Mouse (Mus musculus) bone marrow macrophage, adult 2 months (primary cell): ENCODE data around the gene Mrps6. TPM values are rescaled to one million over a fixed set of nuclear protein-coding genes. Genes with fewer than 3 reads are reported as not detected.

Source experiments
- H3K27ac ChIP-seq: 2 replicates; pipeline ENCODE4 v1.5.1; 2012; ENCODE audit warnings: low read depth, low read length; ENCODE audit not compliant: insufficient read depth
- H3K4me1 ChIP-seq: 2 replicates; pipeline ENCODE4 v1.6.1; 2012; ENCODE audit warnings: low read length; ENCODE audit not compliant: control insufficient read depth, insufficient read depth
- H3K4me3 ChIP-seq: 2 replicates; pipeline ENCODE4 v1.5.1; 2012; ENCODE audit warnings: mild to moderate bottlenecking, low read length, moderate library complexity; ENCODE audit not compliant: insufficient read depth
- CTCF ChIP-seq: IDR thresholded peaks from 2 replicates; pipeline ENCODE4 v1.5.1; 2012; ENCODE audit warnings: low read depth, mild to moderate bottlenecking, low read length, moderate library complexity
- POLR2A ChIP-seq: IDR thresholded peaks from 2 replicates; pipeline ENCODE4 v1.6.1; 2012; ENCODE audit warnings: mild to moderate bottlenecking, low read depth, low read length, borderline replicate concordance
- polyA plus RNA-seq: library from polyadenylated mRNA; stranded (reverse); fragments of >200 nt; gene quantifications from 2 replicates; pipeline ENCODE4 v1.2.4, GENCODE M21; 2012; ENCODE audit not compliant: missing spikeins, insufficient read depth, insufficient read length

Gene Mrps6
- polyA plus RNA-seq, 1 experiment = 32.2 TPM

DNA sequence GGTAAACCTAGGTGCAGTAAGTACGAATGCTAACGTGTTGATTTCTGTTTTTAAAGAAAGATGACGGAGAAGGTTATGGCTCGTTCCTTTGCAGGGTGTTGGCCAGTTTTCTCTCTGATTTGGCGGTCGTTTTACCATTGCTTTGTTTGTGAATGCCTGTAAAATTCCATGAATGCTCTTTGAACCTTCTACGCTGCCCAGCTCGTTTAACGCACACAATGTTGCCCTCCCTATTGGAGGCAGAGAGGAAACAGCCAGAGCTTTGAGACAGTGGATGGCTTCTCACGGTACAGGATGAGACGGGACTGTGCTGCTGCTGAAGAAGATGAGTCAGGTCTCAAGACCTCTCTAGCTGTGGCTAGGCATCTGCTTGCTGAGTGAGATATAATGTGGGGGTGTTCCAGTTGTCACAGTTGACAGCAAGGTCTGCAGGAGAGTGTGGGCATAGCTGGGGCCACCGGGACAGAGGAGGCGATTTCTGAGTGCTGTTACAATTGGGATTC lies 61.0 kb downstream of the Mrps6 start:
- TF ChIP-seq POLR2A = no peak
- TF ChIP-seq CTCF = no peak
- no peaks in the 10 kb centered on the region for H3K4me1 ChIP-seq
- no peak overlapping the region for H3K4me3 ChIP-seq
- H3K27ac ChIP-seq = no peak overlapping the region

DNA sequence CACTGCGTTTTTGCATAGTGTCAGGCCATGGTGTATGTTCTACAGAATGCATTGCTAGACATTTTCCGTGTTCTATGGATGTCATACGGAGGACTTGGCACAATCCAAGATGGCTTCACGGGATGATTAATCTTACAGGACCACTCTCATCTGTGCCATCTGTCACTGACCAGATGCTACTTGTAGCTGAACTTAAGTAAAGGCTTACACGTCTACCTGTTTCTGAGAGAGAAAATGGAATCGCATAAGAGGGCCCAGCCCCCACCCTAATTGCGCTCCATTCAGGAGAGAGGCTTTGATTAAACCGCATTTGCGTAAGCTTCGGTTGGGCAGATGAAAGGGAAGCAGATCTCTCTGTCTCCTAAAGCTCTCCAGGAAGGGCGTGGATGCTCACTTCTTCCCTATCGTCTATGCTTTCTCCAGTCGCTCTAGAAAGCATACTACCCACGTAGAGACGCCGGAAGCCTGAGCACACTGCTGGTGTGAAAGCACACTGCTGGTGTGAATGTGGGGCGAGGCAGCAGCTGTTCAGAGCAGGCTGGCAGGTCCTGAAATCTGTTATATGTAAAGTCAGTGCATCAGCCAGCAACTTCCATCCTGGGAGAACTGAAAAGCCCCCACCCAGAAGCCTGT lies 62.9 kb downstream of the Mrps6 start:
- Histone ChIP-seq H3K27ac (no peak overlapping the region), H3K4me3 (no peak overlapping the region), H3K4me1 (no peaks in the 10 kb centered on the region)
- no peak for TF ChIP-seq POLR2A
- no peak for TF ChIP-seq CTCF

DNA sequence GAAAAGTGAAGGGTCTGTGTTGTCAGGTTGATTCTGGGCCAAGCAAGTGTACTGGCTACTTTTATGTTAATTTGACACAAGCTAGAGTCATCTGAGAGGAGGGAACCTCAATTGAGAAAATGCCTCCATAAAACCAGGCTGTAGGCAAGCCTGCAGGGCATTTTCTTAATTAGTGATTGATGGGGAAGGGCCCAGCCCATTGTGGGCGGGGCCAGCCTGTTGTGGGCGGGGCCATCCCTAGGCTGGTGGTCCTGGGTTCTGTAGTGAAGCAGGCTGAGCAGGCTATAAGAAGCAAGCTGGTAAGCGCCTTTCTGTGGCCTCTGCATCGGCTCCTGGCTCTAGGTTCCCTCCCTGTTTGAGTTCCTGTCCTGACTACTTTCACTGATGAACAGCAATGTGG lies 69.2 kb downstream of the Mrps6 start:
- Histone ChIP-seq H3K4me1 (no peaks in the 10 kb centered on the region), H3K27ac (no peak overlapping the region), H3K4me3 (no peak overlapping the region)
- no peak for TF ChIP-seq POLR2A
- no peak for TF ChIP-seq CTCF

DNA sequence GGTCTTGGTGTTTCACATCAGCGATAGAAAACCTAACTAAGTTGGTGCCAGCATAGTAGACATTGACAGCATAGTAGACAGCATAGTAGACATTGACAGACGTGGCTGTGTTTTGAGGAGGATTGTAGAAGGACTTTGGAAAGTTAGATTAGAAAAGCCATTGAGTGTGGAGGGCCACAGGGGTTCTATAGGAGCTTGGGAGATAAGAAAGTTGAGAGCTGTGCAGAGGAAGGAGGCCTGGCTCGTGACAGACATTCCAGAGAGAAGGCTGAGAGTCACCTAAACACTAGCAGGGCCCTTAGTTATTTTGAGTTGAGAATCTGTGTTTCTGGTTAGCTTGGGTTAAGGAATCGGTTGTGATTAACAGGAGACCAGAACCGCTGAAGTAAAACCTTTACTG lies 69.6 kb downstream of the Mrps6 start:
- no peak for TF ChIP-seq CTCF
- TF ChIP-seq POLR2A = no peak
- H3K4me1 ChIP-seq = no peaks in the 10 kb centered on the region
- no peak overlapping the region for H3K27ac ChIP-seq
- no peak overlapping the region for H3K4me3 ChIP-seq

DNA sequence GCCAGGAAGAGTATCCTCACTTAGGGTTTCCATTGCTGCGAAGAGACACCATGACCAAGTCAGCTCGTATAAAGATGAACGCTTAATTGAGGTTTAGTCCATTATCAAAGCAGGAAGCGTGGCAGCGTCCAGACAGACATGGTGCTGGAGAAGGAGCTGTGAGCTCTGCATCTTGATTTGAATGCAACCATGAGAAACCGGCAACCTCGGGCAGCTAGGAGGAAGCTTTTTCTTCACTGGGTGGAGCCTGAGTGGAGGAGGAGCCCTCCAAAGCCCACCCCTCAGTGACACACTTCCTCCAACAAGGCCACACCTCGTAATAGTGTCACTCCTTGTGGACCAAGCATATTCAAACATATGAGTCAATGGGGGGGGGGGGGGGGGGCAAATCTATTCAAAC lies 71.8 kb downstream of the Mrps6 start:
- Histone ChIP-seq H3K4me1 (no peaks in the 10 kb centered on the region), H3K4me3 (no peak overlapping the region), H3K27ac (no peak overlapping the region)
- no peak for TF ChIP-seq POLR2A
- no peak for TF ChIP-seq CTCF

DNA sequence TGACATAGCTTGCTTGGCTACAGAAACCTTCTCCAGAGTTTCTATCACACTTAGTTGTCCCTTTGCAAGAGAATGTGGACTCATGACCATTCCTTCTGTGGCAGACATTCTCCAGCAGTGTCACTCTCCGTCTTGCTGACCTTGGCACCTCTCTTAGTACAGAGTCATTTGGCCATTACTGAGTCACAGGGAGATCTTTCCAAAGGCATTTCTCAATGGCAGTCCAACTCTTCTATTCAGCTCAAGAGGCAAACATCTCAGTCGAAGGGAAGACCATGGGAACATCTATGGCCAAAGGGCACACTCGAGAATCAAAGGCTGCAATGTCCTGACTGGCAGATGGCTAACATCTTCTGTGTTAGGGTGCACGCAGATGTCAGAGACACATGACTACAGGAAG lies 74.4 kb downstream of the Mrps6 start:
- Histone ChIP-seq H3K4me3 (no peak overlapping the region), H3K4me1 (no peaks in the 10 kb centered on the region), H3K27ac (no peak overlapping the region)
- TF ChIP-seq POLR2A (no peak), CTCF (no peak)

DNA sequence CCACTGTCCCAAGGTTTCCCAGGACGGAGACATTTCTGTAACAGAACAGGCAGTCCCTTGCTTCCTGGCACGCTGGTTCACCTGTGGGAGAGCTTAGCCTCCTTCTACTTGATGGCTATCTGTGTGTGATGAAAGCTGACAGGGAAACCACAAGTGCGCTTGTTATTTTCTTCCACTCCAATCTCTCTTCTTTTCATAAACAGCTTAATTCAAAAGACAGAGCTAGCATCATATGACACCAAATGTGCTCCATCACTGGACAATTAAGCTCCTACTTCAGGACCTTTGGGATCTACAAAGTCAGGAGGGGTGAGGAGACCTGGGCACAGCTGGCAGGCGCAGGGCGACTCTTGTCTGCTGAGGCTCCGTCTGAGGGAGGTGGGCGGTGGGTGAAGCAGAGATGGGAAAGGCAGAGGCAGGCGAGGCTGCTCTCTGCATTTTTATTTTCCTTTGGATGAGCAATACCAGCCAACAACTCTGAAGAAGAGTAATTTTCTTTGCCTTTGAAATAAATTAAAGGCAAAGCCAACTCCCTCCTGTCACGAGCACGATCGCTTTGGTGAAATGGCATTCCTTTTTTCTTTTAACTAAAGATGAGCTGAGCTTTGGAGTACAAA lies 76.2 kb downstream of the Mrps6 start:
- TF ChIP-seq CTCF (no peak), POLR2A (no peak)
- Histone ChIP-seq H3K27ac (no peak overlapping the region), H3K4me3 (no peak overlapping the region), H3K4me1 (no peaks in the 10 kb centered on the region)

DNA sequence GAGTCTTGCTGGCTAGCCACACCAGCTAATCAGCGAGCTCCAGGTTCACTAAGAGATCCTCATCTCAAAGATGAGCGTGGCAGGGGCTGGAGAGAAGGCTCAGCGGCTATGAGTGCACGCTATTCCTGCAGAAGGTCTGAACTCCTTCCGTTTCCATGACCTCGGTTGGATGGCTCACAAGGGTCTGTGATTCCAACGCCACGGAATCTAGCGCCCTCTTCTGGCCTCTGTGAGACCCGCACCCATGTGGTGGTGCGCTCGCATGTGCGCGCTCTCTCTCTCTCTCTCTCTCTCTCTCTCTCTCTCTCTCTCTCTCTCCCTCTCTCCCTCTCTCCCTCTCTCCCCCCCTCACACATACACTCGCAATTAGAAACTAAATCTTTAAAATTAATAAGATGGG lies 78.2 kb downstream of the Mrps6 start:
- Histone ChIP-seq H3K4me1 (no peaks in the 10 kb centered on the region), H3K27ac (no peak overlapping the region), H3K4me3 (no peak overlapping the region)
- TF ChIP-seq POLR2A = no peak
- TF ChIP-seq CTCF = no peak

DNA sequence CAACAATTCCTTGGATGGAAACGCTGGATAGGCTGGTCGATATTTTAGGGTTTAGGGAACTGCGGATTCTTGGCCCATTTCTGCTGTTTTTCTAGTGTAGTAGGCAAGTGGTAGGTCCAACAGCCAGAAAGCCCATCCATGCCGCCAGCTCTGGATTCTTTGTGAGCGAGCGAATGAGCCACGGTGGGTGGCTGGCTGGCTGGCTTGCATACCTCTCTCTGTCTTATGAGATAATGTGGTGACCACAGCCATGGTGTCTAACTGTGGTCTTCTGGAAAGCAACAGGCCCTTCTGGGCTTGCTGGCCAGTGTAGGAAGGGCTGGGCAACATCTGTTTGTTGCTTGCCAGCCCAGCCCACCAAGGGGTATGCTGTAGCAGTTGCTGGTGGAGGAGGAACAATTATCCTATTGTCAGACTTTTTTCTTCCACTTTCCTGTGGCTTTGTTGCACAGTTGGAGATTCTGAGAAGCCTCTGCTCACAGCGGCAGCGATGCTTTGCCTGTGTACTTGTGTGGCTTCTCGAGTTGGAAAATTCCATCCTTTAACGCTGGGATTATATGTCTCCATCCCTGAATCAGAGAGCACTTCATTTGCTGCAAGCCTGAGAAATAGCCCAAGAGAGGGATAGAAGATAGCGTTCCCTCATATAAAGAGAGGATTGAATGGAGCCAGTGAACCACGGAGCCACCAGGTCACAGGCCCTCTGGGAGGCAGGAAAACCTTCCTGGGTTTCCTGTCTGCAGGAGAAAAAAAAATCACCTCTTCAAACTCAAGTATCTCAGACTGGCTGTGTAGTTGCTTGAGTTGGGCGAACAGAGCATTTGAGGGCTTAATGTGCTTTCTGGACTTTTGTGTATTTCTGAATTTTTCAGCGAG lies 81.6 kb downstream of the Mrps6 start:
- Histone ChIP-seq H3K4me1 (no peaks in the 10 kb centered on the region), H3K4me3 (no peak overlapping the region), H3K27ac (no peak overlapping the region)
- TF ChIP-seq POLR2A = no peak
- no peak for TF ChIP-seq CTCF

DNA sequence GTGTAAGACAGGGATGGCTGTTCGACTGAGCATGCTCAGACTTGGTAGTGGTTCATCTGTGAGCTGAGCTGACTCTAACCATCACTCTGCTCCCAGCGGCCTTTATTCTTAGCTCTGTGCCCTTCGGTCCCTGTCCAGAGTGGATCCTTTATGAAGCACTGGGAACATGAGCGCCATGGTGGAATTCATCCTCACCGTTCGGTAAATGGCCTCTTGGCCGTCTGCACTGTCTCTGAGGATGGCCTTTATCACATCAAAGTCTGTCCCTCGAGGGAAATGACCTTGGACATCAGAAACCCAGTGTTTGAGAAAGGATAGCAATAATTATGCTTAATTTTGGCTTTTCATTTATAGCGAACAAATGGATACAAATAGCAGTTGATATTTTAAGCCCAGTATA lies 82.3 kb downstream of the Mrps6 start:
- Histone ChIP-seq H3K4me3 (no peak overlapping the region), H3K4me1 (no peaks in the 10 kb centered on the region), H3K27ac (no peak overlapping the region)
- no peak for TF ChIP-seq CTCF
- no peak for TF ChIP-seq POLR2A
